7 mouse cellular contexts compared by ENCODE assay signal in genomic region chr10:94544803-94545202, GRCm38 (mm10).
DNase-seq lines count a peak whose midpoint lies in the region; ATAC-seq and TF ChIP-seq lines count a peak whose summit lies in the region.

No protein-coding gene starts in this region.

- peak overlapping the region; percentile 51 for H3K4me2 ChIP-seq in limb, embryonic 12.5 days
- H3K4me2 ChIP-seq in embryonic facial prominence, embryonic 15.5 days (replicated peaks) = peak overlapping the region; percentile 45; the same call in 1 of the 2 replicates
- peak overlapping the region; percentile 60 for H3K4me2 ChIP-seq in limb, embryonic 13.5 days (replicated peaks)

- H3K9me3 ChIP-seq in limb, embryonic 12.5 days = peaks cover 6% of the 10 kb centered on the region; the same call in 1 of the 2 replicates
- no peaks in the 10 kb centered on the region; the same call in 1 of the 2 replicates for H3K9me3 ChIP-seq in limb, embryonic 10.5 days (replicated peaks)
- H3K9me3 ChIP-seq in embryonic facial prominence, embryonic 15.5 days (replicated peaks) = no peaks in the 10 kb centered on the region; the same call in 1 of the 2 replicates
- H3K9me3 ChIP-seq in limb, embryonic 13.5 days = peaks cover 9% of the 10 kb centered on the region

- no peak overlapping the region for H3K27ac ChIP-seq in limb, embryonic 12.5 days
- H3K27ac ChIP-seq in limb, embryonic 10.5 days = no peak overlapping the region
- H3K27ac ChIP-seq in embryonic facial prominence, embryonic 15.5 days (replicated peaks) = peak overlapping the region; percentile 59
- no peak overlapping the region for H3K27ac ChIP-seq in limb, embryonic 13.5 days
- peak overlapping the region; percentile 88 for H3K27ac ChIP-seq in small intestine, adult 2 months (ENCODE audit: insufficient read depth, low read depth, low read length)

- no peaks in the 10 kb centered on the region for H3K36me3 ChIP-seq in limb, embryonic 12.5 days
- no peaks in the 10 kb centered on the region for H3K36me3 ChIP-seq in limb, embryonic 10.5 days
- no peaks in the 10 kb centered on the region for H3K36me3 ChIP-seq in embryonic facial prominence, embryonic 15.5 days
- peaks cover 8% of the 10 kb centered on the region; the same call in 1 of the 2 replicates for H3K36me3 ChIP-seq in limb, embryonic 13.5 days
- no peaks in the 10 kb centered on the region for H3K36me3 ChIP-seq in small intestine, adult 2 months (ENCODE audit: control insufficient read depth, insufficient read depth, low read length)

- WGBS in limb, embryonic 12.5 days = 17% methylated on average over 8 of the region's 8 CpGs
- 14% methylated on average over 8 of the region's 8 CpGs for WGBS in limb, embryonic 10.5 days
- WGBS in embryonic facial prominence, embryonic 15.5 days = 19% methylated on average over 8 of the region's 8 CpGs
- WGBS in limb, embryonic 13.5 days = 16% methylated on average over 8 of the region's 8 CpGs
- 18% methylated on average over 8 of the region's 8 CpGs for WGBS in small intestine, adult 2 months

- TF ChIP-seq POLR2A in small intestine, adult 2 months (IDR thresholded peaks at IDR 0.05; ENCODE audit: low read depth, low read length) = no peak

- no peak overlapping the region for H3K4me3 ChIP-seq in limb, embryonic 12.5 days (replicated peaks)
- no peak overlapping the region for H3K4me3 ChIP-seq in limb, embryonic 10.5 days
- H3K4me3 ChIP-seq in embryonic facial prominence, embryonic 15.5 days (replicated peaks) = peak overlapping the region; percentile 23; the same call in 1 of the 2 replicates
- no peak overlapping the region; the same call in 1 of the 2 replicates for H3K4me3 ChIP-seq in limb, embryonic 13.5 days
- H3K4me3 ChIP-seq in small intestine, adult 2 months (ENCODE audit: low read depth, low read length) = peak overlapping the region; percentile 5; the same call in 1 of the 2 replicates

- H3K27me3 ChIP-seq in limb, embryonic 12.5 days = no peaks in the 10 kb centered on the region
- H3K27me3 ChIP-seq in limb, embryonic 10.5 days (ENCODE audit: low read depth, poor library complexity, severe bottlenecking) = no peaks in the 10 kb centered on the region
- no peaks in the 10 kb centered on the region for H3K27me3 ChIP-seq in embryonic facial prominence, embryonic 15.5 days
- no peaks in the 10 kb centered on the region for H3K27me3 ChIP-seq in limb, embryonic 13.5 days
- no peaks in the 10 kb centered on the region for H3K27me3 ChIP-seq in small intestine, adult 2 months (ENCODE audit: control insufficient read depth, insufficient read depth, low read length)

- TF ChIP-seq CTCF in small intestine, adult 2 months (IDR thresholded peaks at IDR 0.05; ENCODE audit: extremely low read depth, insufficient read length, insufficient replicate concordance, low read depth, low read length) = no peak

- DNase-seq in limb, embryonic 10.5 days (ENCODE audit: low spot score) = no peak
- no peak for DNase-seq in cerebellum, adult 11 months
- DNase-seq in adrenal gland, adult (ENCODE audit: inconsistent age in 2 of 2, low spot score in 1 of 2) = no peak

- no peak overlapping the region for H3K9ac ChIP-seq in limb, embryonic 12.5 days (replicated peaks)
- no peak overlapping the region for H3K9ac ChIP-seq in embryonic facial prominence, embryonic 15.5 days
- peak overlapping the region; percentile 39; the same call in 1 of the 2 replicates for H3K9ac ChIP-seq in limb, embryonic 13.5 days

- ATAC-seq in limb, embryonic 12.5 days (ENCODE audit: insufficient number of reproducible peaks, insufficient read depth, low FRiP score, low TSS enrichment, low read depth) = no peak
- ATAC-seq in embryonic facial prominence, embryonic 15.5 days (ENCODE audit: insufficient number of reproducible peaks, low FRiP score, low TSS enrichment, low read depth) = no peak
- no peak for ATAC-seq in limb, embryonic 13.5 days (ENCODE audit: low FRiP score, low read depth)

- H3K4me1 ChIP-seq in limb, embryonic 12.5 days (replicated peaks) = peaks cover 20% of the 10 kb centered on the region
- peaks cover 17% of the 10 kb centered on the region for H3K4me1 ChIP-seq in limb, embryonic 10.5 days
- H3K4me1 ChIP-seq in embryonic facial prominence, embryonic 15.5 days = peaks cover 17% of the 10 kb centered on the region
- H3K4me1 ChIP-seq in limb, embryonic 13.5 days = peaks cover 21% of the 10 kb centered on the region
- peaks cover 9% of the 10 kb centered on the region; the same call in 1 of the 2 replicates for H3K4me1 ChIP-seq in small intestine, adult 2 months (ENCODE audit: control insufficient read depth, insufficient read depth, insufficient read length, low read length)

Comparison
In these comparisons a context has a peak if more than half of its experiments do, and no peak if none do; other contexts are left out.
1. H3K27ac ChIP-seq: peak in embryonic facial prominence, embryonic 15.5 days (single experiment) and small intestine, adult 2 months (single experiment); none in limb, embryonic 12.5 days (single experiment), limb, embryonic 10.5 days (single experiment) and limb, embryonic 13.5 days (single experiment).
2. H3K4me3 ChIP-seq: peak in embryonic facial prominence, embryonic 15.5 days (single experiment) and small intestine, adult 2 months (single experiment); none in limb, embryonic 12.5 days (single experiment), limb, embryonic 10.5 days (single experiment) and limb, embryonic 13.5 days (single experiment).
3. Peak in every context shown above with its lines, with median percentiles within 50 percentile points of each other: H3K4me2 ChIP-seq.